Mouse (Mus musculus) gastrocnemius, adult 2 months (tissue): Measurements from ENCODE around the gene Selenoo. TPM values are rescaled to one million over a fixed set of nuclear protein-coding genes. Genes with fewer than 3 reads are reported as not detected.

ENCODE experiments used
- DNase-seq: peaks from one replicate; pipeline ENCODE4 v3.0.0; 2022
- H3K27ac ChIP-seq: fragments of 200-600 bp; 2 replicates; pipeline ENCODE4 v1.8.1; 2022; ENCODE audit warnings: mild to moderate bottlenecking
- H3K4me3 ChIP-seq: fragments of 200-600 bp; 2 replicates; pipeline ENCODE4 v1.8.1; 2022; ENCODE audit warnings: mild to moderate bottlenecking, moderate library complexity
- CTCF ChIP-seq: fragments of 200-600 bp; IDR thresholded peaks from 2 replicates; pipeline ENCODE4 v1.8.1; 2022; ENCODE audit warnings: antibody characterized with exemption, mild to moderate bottlenecking, moderate library complexity
- intact Hi-C: fragments of 180-260 bp; cut with DNase I; formaldehyde crosslinking; loops from one replicate; pipeline ENCODE4 v1.15.1; 2025
- total RNA-seq, 2 experiments: library from RNA; stranded (reverse); gene quantifications; 2 replicates each; pipeline ENCODE4 v1.2.3; 2021

Selenoo gene
- total RNA-seq, 2 experiments from 2014 or later = 13.8 to 15.6 TPM

DNA sequence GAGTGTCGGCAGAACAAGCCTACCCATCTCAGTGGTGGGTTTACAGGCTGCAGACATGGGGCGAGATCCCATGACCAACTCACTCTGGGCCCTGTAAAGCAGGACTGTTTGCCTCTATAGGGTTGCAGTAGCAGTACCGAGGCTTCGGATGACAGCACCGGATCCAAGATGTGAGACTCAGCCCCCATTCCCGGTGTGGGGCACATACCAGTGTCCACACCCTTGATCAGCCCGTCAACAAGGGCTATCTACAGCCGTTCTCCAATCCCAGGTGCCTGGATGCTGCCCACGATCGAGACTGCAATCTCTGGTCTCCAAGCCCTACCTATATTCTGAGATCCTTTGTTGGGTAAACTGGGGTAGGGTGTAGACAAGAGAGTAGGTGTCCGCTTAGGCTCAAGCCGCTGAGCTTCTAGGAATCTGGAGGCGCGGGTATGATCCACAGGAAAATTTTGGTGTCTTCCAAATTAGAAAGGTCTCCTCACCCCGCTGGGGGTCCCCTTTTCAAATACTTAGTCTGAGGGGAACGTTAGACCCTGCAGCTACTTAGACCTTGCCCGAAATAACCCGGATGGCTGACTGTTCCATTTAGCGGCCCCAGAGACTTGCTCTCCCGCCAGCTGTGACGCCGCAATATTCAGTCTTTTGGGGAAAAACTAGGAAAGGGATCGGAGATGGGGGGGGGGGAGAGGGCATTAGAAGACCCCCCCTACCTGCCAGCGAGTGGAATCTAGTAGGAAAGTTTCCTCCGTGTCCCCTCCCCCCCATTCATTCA, 59.8 kb downstream of the Selenoo start:
- intact Hi-C loops = no loop called here
- peak overlapping the region; percentile 90 for H3K4me3 ChIP-seq
- TF ChIP-seq CTCF = no peak
- peak overlapping the region; percentile 79 for H3K27ac ChIP-seq
- DNase-seq = no peak

DNA sequence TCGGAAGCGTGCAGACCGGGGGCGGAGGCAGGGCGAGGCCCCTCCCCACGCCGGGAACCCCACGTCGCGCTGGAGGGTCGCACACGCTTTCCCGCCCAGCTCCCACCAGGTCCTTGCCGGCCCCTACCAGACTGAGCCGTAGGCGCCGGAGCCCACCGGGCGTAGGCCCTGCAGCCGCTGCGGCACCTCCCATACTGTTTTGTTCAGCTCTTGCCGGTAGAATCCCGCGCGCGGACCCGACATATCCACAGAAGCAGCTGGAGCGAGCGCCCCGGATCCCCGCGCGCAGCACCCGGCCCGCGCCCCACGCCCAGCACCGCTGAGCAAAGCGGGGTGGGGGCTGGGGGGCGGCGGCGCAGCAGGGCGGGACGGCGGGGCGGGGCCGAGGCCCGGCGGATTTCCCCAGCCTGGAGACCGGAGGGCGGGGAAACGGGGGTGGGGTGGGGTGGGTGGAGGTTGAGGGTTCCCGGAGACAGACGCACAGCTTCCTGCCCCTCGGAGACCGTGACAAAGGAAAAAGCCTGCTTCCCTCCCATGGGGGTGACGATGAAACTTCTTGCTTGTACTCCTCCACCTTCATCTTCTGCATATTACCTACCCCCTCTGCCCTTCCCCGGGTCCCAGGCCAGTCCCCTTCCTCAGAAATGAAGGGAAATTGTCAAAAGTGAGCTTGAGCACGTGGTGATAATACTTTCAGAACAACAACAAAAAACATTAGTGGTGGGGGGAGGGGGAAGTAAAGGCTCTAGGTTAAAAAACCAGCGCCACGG, 60.6 kb downstream of the Selenoo start, which contains the start of gene Mapk11:
Gene Mapk11, minus strand, starts transcription at position 358 of the 770 bp plus-strand sequence.
- TF ChIP-seq CTCF = no peak
- DNase-seq = peak; percentile 55
- intact Hi-C loops = no loop called here
- peak within 1 kb of the TSS; percentile 79 for H3K27ac ChIP-seq
- peak within 1 kb of the TSS; percentile 90 for H3K4me3 ChIP-seq

Other genes with a start within 250 kb of the Selenoo start
- gene Pim3, start 226.9 kb upstream of the Selenoo start, total RNA-seq = 10 to 100 TPM; 34.4 to 46.6 TPM
- not detected for gene Ttll8, start 134.7 kb upstream of the Selenoo start, total RNA-seq
- not detected for gene Mlc1, start 110.1 kb upstream of the Selenoo start, total RNA-seq
- gene Mov10l1, start 106.2 kb upstream of the Selenoo start, total RNA-seq = not detected
- not detected for gene Panx2, start 29.4 kb upstream of the Selenoo start, total RNA-seq
- 10 to 100 TPM; 28.5 to 33.6 TPM for gene Trabd, start 14.0 kb upstream of the Selenoo start, total RNA-seq
- 1 to 10 TPM; 6.8 to 8.4 TPM for gene Tubgcp6, start 34.0 kb downstream of the Selenoo start, total RNA-seq
- gene Hdac10, start 39.6 kb downstream of the Selenoo start, total RNA-seq = 1 to 10 TPM; 5.9 to 6.4 TPM
- gene Mapk12, start 51.6 kb downstream of the Selenoo start, total RNA-seq = 100 to 1,000 TPM; 128 TPM
- gene Mapk11, start 60.5 kb downstream of the Selenoo start, total RNA-seq = 1 to 10 TPM; 1.0 to 1.1 TPM
- gene Plxnb2, start 91.7 kb downstream of the Selenoo start, total RNA-seq = 1 to 10 TPM; 8.3 to 8.7 TPM
- 10 to 100 TPM in 1 of 2 experiments, 1 to 10 TPM in 1; 8.9 to 10.9 TPM for gene Dennd6b, start 107.4 kb downstream of the Selenoo start, total RNA-seq
- gene Ppp6r2, start 122.5 kb downstream of the Selenoo start, total RNA-seq = 10 to 100 TPM; 90.7 to 94.1 TPM
- gene Sbf1, start 226.2 kb downstream of the Selenoo start, total RNA-seq = 10 to 100 TPM; 55.1 to 70.5 TPM
- gene Adm2, start 233.6 kb downstream of the Selenoo start, total RNA-seq = not detected
- gene Miox, start 245.3 kb downstream of the Selenoo start, total RNA-seq = not detected